Mouse (Mus musculus): ENCODE results near the gene Capzb. TPM values are rescaled to one million over a fixed set of nuclear protein-coding genes. Genes with fewer than 3 reads are reported as not detected.
A peak's percentile ranks its signal among the peaks of the same experiment; 100 is the strongest.

The Capzb gene
- polyA plus RNA-seq, 1 experiment from 2014 or later: 401 TPM

GRCm38 (mm10) chr4:139198004-139198689 is 5.4 kb downstream of the Capzb start:
- H3K4me1 ChIP-seq (ENCODE audit: insufficient read depth, low read depth, low read length): peaks cover 44% of the 10 kb centered on the region

GRCm38 (mm10) chr4:139199126-139199525 is 6.4 kb downstream of the Capzb start:
- H3K4me1 ChIP-seq (ENCODE audit: insufficient read depth, low read depth, low read length): peaks cover 47% of the 10 kb centered on the region
- TF ChIP-seq EP300 (IDR thresholded peaks at IDR 0.05): no peak
- no peak for TF ChIP-seq CTCF (IDR thresholded peaks at IDR 0.05)
- H3K9ac ChIP-seq (replicated peaks; ENCODE audit: low read depth): no peak overlapping the region
- peak overlapping the region; percentile 27; the same call in 1 of the 2 replicates for H3K27ac ChIP-seq (ENCODE audit: low read length)
- H3K27me3 ChIP-seq (replicated peaks; ENCODE audit: insufficient read depth, low read length): no peaks in the 10 kb centered on the region
- H3K4me2 ChIP-seq (replicated peaks; ENCODE audit: low read depth, low read length): no peak overlapping the region
- 77% methylated on average over 9 of the region's 9 CpGs for WGBS
- ATAC-seq: no peak
- H3K36me3 ChIP-seq (ENCODE audit: insufficient read depth, low read length): no peaks in the 10 kb centered on the region
- no peak overlapping the region for H3K4me3 ChIP-seq (ENCODE audit: low read depth, low read length)
- DNase-seq (ENCODE audit: low spot score): no peak
- no peaks in the 10 kb centered on the region for H3K9me3 ChIP-seq (ENCODE audit: low read length)

More at GRCm38 (mm10) chr4:139198004-139198689, 5.4 kb downstream of the Capzb start:
- H3K4me3 ChIP-seq (ENCODE audit: low read depth, low read length): no peak overlapping the region
- no peaks in the 10 kb centered on the region for H3K27me3 ChIP-seq (replicated peaks; ENCODE audit: insufficient read depth, low read length)
- peak overlapping the region; percentile 22; the same call in 1 of the 2 replicates for H3K4me2 ChIP-seq (replicated peaks; ENCODE audit: low read depth, low read length)
- ATAC-seq: peak; percentile 78
- TF ChIP-seq CTCF (IDR thresholded peaks at IDR 0.05) (peak; percentile 58), EP300 (IDR thresholded peaks at IDR 0.05) (peak; percentile 67)
- DNase-seq (ENCODE audit: low spot score): peak; percentile 84
- peak overlapping the region; percentile 72 for H3K27ac ChIP-seq (ENCODE audit: low read length)
- H3K36me3 ChIP-seq (ENCODE audit: insufficient read depth, low read length): no peaks in the 10 kb centered on the region
- no peak overlapping the region for H3K9ac ChIP-seq (replicated peaks; ENCODE audit: low read depth)
- 37% methylated on average over 9 of the region's 9 CpGs for WGBS
- no peaks in the 10 kb centered on the region for H3K9me3 ChIP-seq (ENCODE audit: low read length)

- 90% methylated on average over 8 of the region's 8 CpGs for WGBS
- H3K4me3 ChIP-seq (ENCODE audit: low read depth, low read length): no peak overlapping the region
- ATAC-seq (no peak), DNase-seq (ENCODE audit: low spot score) (peak; percentile 44)
- no peaks in the 10 kb centered on the region for H3K27me3 ChIP-seq (replicated peaks; ENCODE audit: insufficient read depth, low read length)
- no peaks in the 10 kb centered on the region for H3K36me3 ChIP-seq (ENCODE audit: insufficient read depth, low read length)
- no peak overlapping the region for H3K4me2 ChIP-seq (replicated peaks; ENCODE audit: low read depth, low read length)
- H3K4me1 ChIP-seq (ENCODE audit: insufficient read depth, low read depth, low read length): peaks cover 40% of the 10 kb centered on the region
- TF ChIP-seq CTCF (IDR thresholded peaks at IDR 0.05): no peak
- no peak for TF ChIP-seq EP300 (IDR thresholded peaks at IDR 0.05)
- H3K9me3 ChIP-seq (ENCODE audit: low read length): no peaks in the 10 kb centered on the region
- no peak overlapping the region for H3K9ac ChIP-seq (replicated peaks; ENCODE audit: low read depth)
- H3K27ac ChIP-seq (ENCODE audit: low read length): peak overlapping the region; percentile 27; the same call in 1 of the 2 replicates
These were observed 7.1 kb downstream of the Capzb start for GRCm38 (mm10) chr4:139199703-139200340.

- TF ChIP-seq CTCF (IDR thresholded peaks at IDR 0.05) (no peak), EP300 (IDR thresholded peaks at IDR 0.05) (no peak)
- DNase-seq (ENCODE audit: low spot score) (no peak), ATAC-seq (no peak)
- H3K4me2 ChIP-seq (replicated peaks; ENCODE audit: low read depth, low read length): no peak overlapping the region
- H3K27ac ChIP-seq (ENCODE audit: low read length): no peak overlapping the region
- H3K4me1 ChIP-seq (ENCODE audit: insufficient read depth, low read depth, low read length): peaks cover 38% of the 10 kb centered on the region
- 76% methylated on average over 3 of the region's 3 CpGs for WGBS
- H3K9me3 ChIP-seq (ENCODE audit: low read length): no peaks in the 10 kb centered on the region
- no peaks in the 10 kb centered on the region for H3K27me3 ChIP-seq (replicated peaks; ENCODE audit: insufficient read depth, low read length)
- H3K36me3 ChIP-seq (ENCODE audit: insufficient read depth, low read length): no peaks in the 10 kb centered on the region
- no peak overlapping the region for H3K4me3 ChIP-seq (ENCODE audit: low read depth, low read length)
- no peak overlapping the region for H3K9ac ChIP-seq (replicated peaks; ENCODE audit: low read depth)
These were observed 8.2 kb downstream of the Capzb start for GRCm38 (mm10) chr4:139200946-139201345.

- Histone ChIP-seq H3K4me3 (ENCODE audit: low read depth, low read length) (no peak overlapping the region), H3K27ac (ENCODE audit: low read length) (peak overlapping the region; percentile 26; the same call in 1 of the 2 replicates), H3K4me1 (ENCODE audit: insufficient read depth, low read depth, low read length) (peaks cover 22% of the 10 kb centered on the region), H3K27me3 (replicated peaks; ENCODE audit: insufficient read depth, low read length) (no peaks in the 10 kb centered on the region), H3K36me3 (ENCODE audit: insufficient read depth, low read length) (no peaks in the 10 kb centered on the region), H3K4me2 (replicated peaks; ENCODE audit: low read depth, low read length) (no peak overlapping the region), H3K9ac (replicated peaks; ENCODE audit: low read depth) (no peak overlapping the region), H3K9me3 (ENCODE audit: low read length) (no peaks in the 10 kb centered on the region)
- 32% methylated on average over 7 of the region's 7 CpGs for WGBS
- DNase-seq (ENCODE audit: low spot score) (no peak), ATAC-seq (no peak)
- TF ChIP-seq CTCF (IDR thresholded peaks at IDR 0.05): no peak
These were observed 9.9 kb downstream of the Capzb start for GRCm38 (mm10) chr4:139202556-139202955.

GRCm38 (mm10) chr4:139203381-139203780 is 10.7 kb downstream of the Capzb start:
- Histone ChIP-seq H3K9ac (replicated peaks; ENCODE audit: low read depth) (no peak overlapping the region), H3K4me2 (replicated peaks; ENCODE audit: low read depth, low read length) (no peak overlapping the region), H3K36me3 (ENCODE audit: insufficient read depth, low read length) (no peaks in the 10 kb centered on the region), H3K4me1 (ENCODE audit: insufficient read depth, low read depth, low read length) (peaks cover 23% of the 10 kb centered on the region; the same call in 1 of the 2 replicates), H3K9me3 (ENCODE audit: low read length) (no peaks in the 10 kb centered on the region), H3K27ac (ENCODE audit: low read length) (peak overlapping the region; percentile 26; the same call in 1 of the 2 replicates), H3K27me3 (replicated peaks; ENCODE audit: insufficient read depth, low read length) (no peaks in the 10 kb centered on the region), H3K4me3 (ENCODE audit: low read depth, low read length) (no peak overlapping the region)
- DNase-seq (ENCODE audit: low spot score) (peak; percentile 57), ATAC-seq (no peak)
- WGBS: 48% methylated on average over 2 of the region's 2 CpGs
- TF ChIP-seq CTCF (IDR thresholded peaks at IDR 0.05): no peak
- TF ChIP-seq EP300 (IDR thresholded peaks at IDR 0.05): no peak

Data from lung, postnatal 0 days (tissue).